Mouse (Mus musculus): ENCODE data around the gene Krt6a. TPM values are rescaled to one million over a fixed set of nuclear protein-coding genes. Genes with fewer than 3 reads are reported as not detected.

The Krt6a gene
- not detected in 2 replicates for polyA plus RNA-seq (2011; ENCODE audit: insufficient read depth, insufficient read length, low read depth, missing spikeins)

DNA sequence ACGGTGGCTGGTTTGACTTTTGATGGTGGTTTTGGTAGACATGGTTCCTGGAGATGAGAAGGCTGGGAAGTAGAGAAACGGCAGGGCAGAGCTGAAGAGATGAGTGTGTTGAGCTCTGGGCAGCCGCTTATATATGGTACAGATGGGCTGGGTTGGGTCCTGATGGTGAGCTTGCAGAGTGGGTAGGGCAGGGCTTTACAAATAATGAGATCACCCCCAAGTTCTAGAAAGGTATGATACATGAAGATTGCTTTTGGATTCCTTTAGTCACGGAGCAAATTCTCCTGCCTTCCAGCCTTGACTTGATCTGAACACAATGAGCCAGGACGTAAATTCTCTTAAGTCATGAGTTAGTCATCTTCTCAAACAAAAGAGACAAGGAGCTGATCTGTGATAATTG, at the start of gene Krt6a:
Gene Krt6a, minus strand, starts transcription at position 101 of the 400 bp plus-strand sequence.
- Histone ChIP-seq H3K9ac (ENCODE audit: low read depth, poor library complexity, severe bottlenecking) (no peak within 1 kb of the TSS), H3K4me1 (ENCODE audit: control insufficient read depth, insufficient read depth, low read length) (no peaks in the 10 kb centered on the region), H3K9me3 (replicated peaks; ENCODE audit: control insufficient read depth, insufficient read depth, low read length, poor library complexity, severe bottlenecking) (no peaks in the 10 kb centered on the region), H3K36me3 (ENCODE audit: control insufficient read depth, insufficient read depth, low read length, poor library complexity, severe bottlenecking) (no peaks in the 10 kb centered on the region), H3K4me3 (ENCODE audit: low read depth, low read length) (no peak within 1 kb of the TSS), H3K27ac (ENCODE audit: insufficient read depth, low read length) (no peak within 1 kb of the TSS), H3K27me3 (ENCODE audit: control insufficient read depth, insufficient read depth, low read length, poor library complexity, severe bottlenecking) (no peaks in the 10 kb centered on the region)
- no peak for TF ChIP-seq EP300 (IDR thresholded peaks at IDR 0.05; ENCODE audit: insufficient read depth, low read depth, low read length)
- no peak for TF ChIP-seq CTCF (IDR thresholded peaks at IDR 0.05; ENCODE audit: low read depth, low read length)
- no peak for TF ChIP-seq POLR2A (IDR thresholded peaks at IDR 0.05; ENCODE audit: insufficient read depth, low read length)

DNA sequence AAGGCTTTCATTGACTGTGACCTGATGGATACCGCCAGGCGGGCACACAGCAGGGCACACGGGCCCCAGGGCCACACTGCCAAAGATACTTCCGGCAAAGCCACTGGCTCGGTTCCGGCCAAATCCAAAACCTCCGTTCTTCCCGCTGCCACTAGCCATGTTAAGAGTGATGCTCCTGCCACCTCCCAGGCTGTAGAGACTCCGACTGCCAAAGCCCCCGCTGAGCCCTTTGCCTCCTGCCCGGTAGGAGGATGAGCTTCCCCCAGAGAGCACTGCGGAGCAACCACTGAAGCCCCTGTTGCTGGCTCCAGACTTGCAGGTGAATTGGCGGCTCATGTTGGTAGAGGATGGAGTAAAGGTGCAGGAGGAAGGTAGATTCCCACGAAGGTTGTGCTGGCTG, 48.6 kb upstream of the Krt6a start, which contains the start of gene Krt71:
Gene Krt71, minus strand, starts transcription at position 399 of the 400 bp plus-strand sequence.
- Histone ChIP-seq H3K9ac (ENCODE audit: low read depth, poor library complexity, severe bottlenecking) (no peak within 1 kb of the TSS), H3K27me3 (ENCODE audit: control insufficient read depth, insufficient read depth, low read length, poor library complexity, severe bottlenecking) (no peaks in the 10 kb centered on the region), H3K4me3 (ENCODE audit: low read depth, low read length) (peak within 1 kb of the TSS; percentile 33), H3K9me3 (replicated peaks; ENCODE audit: control insufficient read depth, insufficient read depth, low read length, poor library complexity, severe bottlenecking) (no peaks in the 10 kb centered on the region), H3K36me3 (ENCODE audit: control insufficient read depth, insufficient read depth, low read length, poor library complexity, severe bottlenecking) (no peaks in the 10 kb centered on the region), H3K4me1 (ENCODE audit: control insufficient read depth, insufficient read depth, low read length) (no peaks in the 10 kb centered on the region), H3K27ac (ENCODE audit: insufficient read depth, low read length) (no peak within 1 kb of the TSS)
- no peak for TF ChIP-seq POLR2A (IDR thresholded peaks at IDR 0.05; ENCODE audit: insufficient read depth, low read length)
- TF ChIP-seq EP300 (IDR thresholded peaks at IDR 0.05; ENCODE audit: insufficient read depth, low read depth, low read length): no peak
- TF ChIP-seq CTCF (IDR thresholded peaks at IDR 0.05; ENCODE audit: low read depth, low read length): no peak

- H3K27me3 ChIP-seq (ENCODE audit: control insufficient read depth, insufficient read depth, low read length, poor library complexity, severe bottlenecking): no peaks in the 10 kb centered on the region
- no peaks in the 10 kb centered on the region for H3K9me3 ChIP-seq (replicated peaks; ENCODE audit: control insufficient read depth, insufficient read depth, low read length, poor library complexity, severe bottlenecking)
- H3K9ac ChIP-seq (ENCODE audit: low read depth, poor library complexity, severe bottlenecking): no peak overlapping the region
- H3K36me3 ChIP-seq (ENCODE audit: control insufficient read depth, insufficient read depth, low read length, poor library complexity, severe bottlenecking): no peaks in the 10 kb centered on the region
- H3K4me3 ChIP-seq (ENCODE audit: low read depth, low read length): no peak overlapping the region
- no peaks in the 10 kb centered on the region for H3K4me1 ChIP-seq (ENCODE audit: control insufficient read depth, insufficient read depth, low read length)
- H3K27ac ChIP-seq (ENCODE audit: insufficient read depth, low read length): no peak overlapping the region
- TF ChIP-seq EP300 (IDR thresholded peaks at IDR 0.05; ENCODE audit: insufficient read depth, low read depth, low read length) (no peak), CTCF (IDR thresholded peaks at IDR 0.05; ENCODE audit: low read depth, low read length) (no peak), POLR2A (IDR thresholded peaks at IDR 0.05; ENCODE audit: insufficient read depth, low read length) (no peak)
These were observed 43.7 kb upstream of the Krt6a start for GRCm38 (mm10) chr15:101737786-101738185.

DNA sequence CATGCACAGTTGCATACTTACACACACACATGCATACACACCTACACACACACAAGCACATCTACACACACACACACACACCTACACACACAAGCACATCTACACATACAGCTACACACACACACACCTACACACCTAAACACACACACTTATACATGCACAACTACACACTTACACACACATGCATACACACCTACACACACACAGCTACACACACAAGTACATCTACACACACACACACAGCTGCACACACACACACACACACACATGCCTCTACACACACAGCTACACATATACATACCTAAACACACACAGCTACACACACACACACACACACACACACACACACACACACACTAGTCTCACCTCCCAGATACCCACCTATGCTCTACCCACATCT, 36.5 kb upstream of the Krt6a start:
- H3K36me3 ChIP-seq (ENCODE audit: control insufficient read depth, insufficient read depth, low read length, poor library complexity, severe bottlenecking): no peaks in the 10 kb centered on the region
- no peak overlapping the region for H3K27ac ChIP-seq (ENCODE audit: insufficient read depth, low read length)
- no peaks in the 10 kb centered on the region for H3K27me3 ChIP-seq (ENCODE audit: control insufficient read depth, insufficient read depth, low read length, poor library complexity, severe bottlenecking)
- H3K4me1 ChIP-seq (ENCODE audit: control insufficient read depth, insufficient read depth, low read length): no peaks in the 10 kb centered on the region
- no peak overlapping the region for H3K4me3 ChIP-seq (ENCODE audit: low read depth, low read length)
- TF ChIP-seq POLR2A (IDR thresholded peaks at IDR 0.05; ENCODE audit: insufficient read depth, low read length) (no peak), EP300 (IDR thresholded peaks at IDR 0.05; ENCODE audit: insufficient read depth, low read depth, low read length) (no peak), CTCF (IDR thresholded peaks at IDR 0.05; ENCODE audit: low read depth, low read length) (no peak)
- H3K9ac ChIP-seq (ENCODE audit: low read depth, poor library complexity, severe bottlenecking): no peak overlapping the region
- no peaks in the 10 kb centered on the region for H3K9me3 ChIP-seq (replicated peaks; ENCODE audit: control insufficient read depth, insufficient read depth, low read length, poor library complexity, severe bottlenecking)

GRCm38 (mm10) chr15:101724686-101725085, 30.6 kb upstream of the Krt6a start:
- H3K9ac ChIP-seq (ENCODE audit: low read depth, poor library complexity, severe bottlenecking): no peak overlapping the region
- no peak for TF ChIP-seq EP300 (IDR thresholded peaks at IDR 0.05; ENCODE audit: insufficient read depth, low read depth, low read length)
- H3K4me3 ChIP-seq (ENCODE audit: low read depth, low read length): no peak overlapping the region
- no peaks in the 10 kb centered on the region for H3K36me3 ChIP-seq (ENCODE audit: control insufficient read depth, insufficient read depth, low read length, poor library complexity, severe bottlenecking)
- no peaks in the 10 kb centered on the region for H3K4me1 ChIP-seq (ENCODE audit: control insufficient read depth, insufficient read depth, low read length)
- no peaks in the 10 kb centered on the region for H3K9me3 ChIP-seq (replicated peaks; ENCODE audit: control insufficient read depth, insufficient read depth, low read length, poor library complexity, severe bottlenecking)
- H3K27ac ChIP-seq (ENCODE audit: insufficient read depth, low read length): no peak overlapping the region
- no peaks in the 10 kb centered on the region for H3K27me3 ChIP-seq (ENCODE audit: control insufficient read depth, insufficient read depth, low read length, poor library complexity, severe bottlenecking)

DNA sequence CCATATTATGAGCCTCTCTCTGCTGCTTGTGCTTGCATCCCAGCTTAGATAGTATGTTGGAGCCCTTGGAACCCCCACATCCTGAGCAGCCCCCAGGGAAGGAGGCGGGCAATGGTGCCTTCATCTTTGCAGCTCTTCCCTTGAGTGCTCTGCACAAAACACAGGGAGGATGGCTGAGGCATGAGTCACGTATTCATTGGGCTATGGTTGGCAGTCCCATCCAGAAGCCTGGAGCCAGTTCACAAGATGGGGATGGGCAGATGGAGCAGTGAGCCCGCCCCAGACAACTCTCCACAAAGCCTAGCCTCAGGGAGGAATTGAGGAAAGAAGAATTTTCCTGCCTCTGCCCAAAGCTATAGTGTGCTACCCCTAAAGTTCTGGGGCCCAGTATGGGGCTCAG, 21.7 kb upstream of the Krt6a start:
- Histone ChIP-seq H3K4me3 (ENCODE audit: low read depth, low read length) (no peak overlapping the region), H3K27me3 (ENCODE audit: control insufficient read depth, insufficient read depth, low read length, poor library complexity, severe bottlenecking) (no peaks in the 10 kb centered on the region), H3K36me3 (ENCODE audit: control insufficient read depth, insufficient read depth, low read length, poor library complexity, severe bottlenecking) (no peaks in the 10 kb centered on the region), H3K9me3 (replicated peaks; ENCODE audit: control insufficient read depth, insufficient read depth, low read length, poor library complexity, severe bottlenecking) (no peaks in the 10 kb centered on the region), H3K27ac (ENCODE audit: insufficient read depth, low read length) (no peak overlapping the region), H3K9ac (ENCODE audit: low read depth, poor library complexity, severe bottlenecking) (no peak overlapping the region), H3K4me1 (ENCODE audit: control insufficient read depth, insufficient read depth, low read length) (no peaks in the 10 kb centered on the region)
- TF ChIP-seq EP300 (IDR thresholded peaks at IDR 0.05; ENCODE audit: insufficient read depth, low read depth, low read length) (no peak), POLR2A (IDR thresholded peaks at IDR 0.05; ENCODE audit: insufficient read depth, low read length) (no peak), CTCF (IDR thresholded peaks at IDR 0.05; ENCODE audit: low read depth, low read length) (no peak)
